28 mouse cellular contexts compared by ENCODE assay signal in genomic region chr3:85859311-85859710, GRCm38 (mm10). TPM values are rescaled to one million over a fixed set of nuclear protein-coding genes. Genes with fewer than 3 reads are reported as not detected.
DNase-seq lines count a peak whose midpoint lies in the region; ATAC-seq and TF ChIP-seq lines count a peak whose summit lies in the region.
"Had no signal": no experiment of that assay in that cellular context is flagged by ENCODE, and none has a peak within 500 bp of the region (broad histone marks: within the 10 kb centered on the region; RNA-seq: fewer than 3 reads in every experiment).

No protein-coding gene starts in this region.

- H3K27ac ChIP-seq in heart, adult 2 months: peak overlapping the region; percentile 84
- H3K27ac ChIP-seq in heart, embryonic 14.5 days (replicated peaks in 1 of 2; ENCODE audit: control insufficient read depth in 1 of 2, insufficient read depth in 1 of 2, low read depth in 2 of 2, low read length in 2 of 2): peak overlapping the region; percentile 25 to 94; a peak in 3 of 4 replicates
- H3K27ac ChIP-seq in heart, postnatal 0 days (ENCODE audit: low read depth): peak overlapping the region; percentile 93
- H3K27ac ChIP-seq: hindbrain, embryonic 10.5 days; hindbrain, embryonic 13.5 days; intestine, embryonic 15.5 days had no signal

- DNase-seq in heart, adult 2 months: no peak
- DNase-seq in heart, postnatal 10 days: no peak
- DNase-seq in heart, postnatal 4 days: no peak
- DNase-seq in heart, postnatal 0 days (ENCODE audit: low spot score): no peak
- DNase-seq in heart, adult 8-10 months (ENCODE audit: low spot score): no peak
- DNase-seq: adrenal gland, adult 2 months; adrenal gland, postnatal 14 days; B cell, adult 2 months; cerebellum, adult 11 months; cerebellum, adult 2 months; cerebellum, adult 9-11 months; cerebellum, postnatal 25 days; forebrain, postnatal 0 days had no signal

- no peak for TF ChIP-seq POLR2A in heart, adult 2 months (IDR thresholded peaks at IDR 0.05; ENCODE audit: insufficient read depth, low read depth, low read length)
- TF ChIP-seq POLR2A in myocyte (IDR thresholded peaks at IDR 0.05; ENCODE audit: insufficient read length, low read depth): no peak

- ATAC-seq in heart, embryonic 14.5 days (ENCODE audit: insufficient number of reproducible peaks, insufficient read depth, low FRiP score, low read depth): no peak
- peak; percentile 40; the same call in 1 of the 2 replicates for ATAC-seq in heart, postnatal 0 days (ENCODE audit: insufficient read depth, low read depth)
- ATAC-seq: forebrain, embryonic 14.5 days; forebrain, postnatal 0 days; hindbrain, embryonic 16.5 days; intestine, embryonic 15.5 days; Patski had no signal

- no peak overlapping the region for H3ac ChIP-seq in myocyte (ENCODE audit: control insufficient read depth, insufficient read length)

- H3K36me3 ChIP-seq in heart, adult 2 months (ENCODE audit: control insufficient read depth, insufficient read depth, low read length): peaks cover 14% of the 10 kb centered on the region
- no peaks in the 10 kb centered on the region for H3K36me3 ChIP-seq in heart, embryonic 14.5 days (ENCODE audit: control insufficient read depth, insufficient read depth, low read length)
- H3K36me3 ChIP-seq in heart, postnatal 0 days (replicated peaks; ENCODE audit: control insufficient read depth, insufficient read depth, low read length): no peaks in the 10 kb centered on the region
- no peaks in the 10 kb centered on the region for H3K36me3 ChIP-seq in myocyte (ENCODE audit: control insufficient read depth, insufficient read depth)
- H3K36me3 ChIP-seq: embryonic facial prominence, embryonic 12.5 days; embryonic facial prominence, embryonic 15.5 days; G1E; hindbrain, embryonic 10.5 days; hindbrain, embryonic 13.5 days; intestine, embryonic 15.5 days had no signal

- H3K9ac ChIP-seq in heart, adult 2 months (ENCODE audit: low read depth, low read length): no peak overlapping the region; the same call in 1 of the 2 replicates
- H3K9ac ChIP-seq in heart, embryonic 14.5 days (ENCODE audit: low read length): peak overlapping the region; percentile 14; the same call in 1 of the 2 replicates
- H3K9ac ChIP-seq in heart, postnatal 0 days (replicated peaks; ENCODE audit: low read depth, low read length): no peak overlapping the region
- H3K9ac ChIP-seq: embryonic facial prominence, embryonic 12.5 days; embryonic facial prominence, embryonic 15.5 days; forebrain, postnatal 0 days; hindbrain, embryonic 13.5 days; intestine, embryonic 15.5 days had no signal

- no peak overlapping the region for H3K4me3 ChIP-seq in heart, adult 2 months
- H3K4me3 ChIP-seq in heart, embryonic 14.5 days (ENCODE audit: control insufficient read depth in 1 of 2, insufficient read depth in 1 of 2, low read depth in 1 of 2, low read length in 2 of 2): no peak overlapping the region
- no peak overlapping the region for H3K4me3 ChIP-seq in heart, postnatal 0 days (ENCODE audit: low read depth, low read length)
- no peak overlapping the region for H3K4me3 ChIP-seq in myocyte
- H3K4me3 ChIP-seq: embryonic facial prominence, embryonic 12.5 days; embryonic facial prominence, embryonic 15.5 days; hindbrain, embryonic 10.5 days; hindbrain, embryonic 13.5 days; intestine, embryonic 15.5 days had no signal

- TF ChIP-seq EP300 in heart, adult 2 months (IDR thresholded peaks at IDR 0.05; ENCODE audit: insufficient read depth, low read depth, low read length): no peak
- no peak for TF ChIP-seq EP300 in heart, postnatal 0 days (IDR thresholded peaks at IDR 0.05; ENCODE audit: low read depth)

- peaks cover 8% of the 10 kb centered on the region for H3K4me1 ChIP-seq in heart, adult 2 months (ENCODE audit: control insufficient read depth, insufficient read depth, low read length)
- peaks cover 14 to 20% of the 10 kb centered on the region in 2 experiments for H3K4me1 ChIP-seq in heart, embryonic 14.5 days (ENCODE audit: control insufficient read depth in 2 of 2, insufficient read depth in 2 of 2, low read length in 2 of 2)
- peaks cover 31% of the 10 kb centered on the region for H3K4me1 ChIP-seq in heart, postnatal 0 days (ENCODE audit: control insufficient read depth, insufficient read depth)
- H3K4me1 ChIP-seq: embryonic facial prominence, embryonic 12.5 days; intestine, embryonic 15.5 days had no signal

- no peaks in the 10 kb centered on the region for H3K9me3 ChIP-seq in heart, embryonic 14.5 days (ENCODE audit: control insufficient read depth, low read length)
- H3K9me3 ChIP-seq in heart, postnatal 0 days (replicated peaks; ENCODE audit: control insufficient read depth, low read length): no peaks in the 10 kb centered on the region
- H3K9me3 ChIP-seq: embryonic facial prominence, embryonic 12.5 days; embryonic facial prominence, embryonic 15.5 days; G1E; hindbrain, embryonic 10.5 days; hindbrain, embryonic 13.5 days; intestine, embryonic 15.5 days had no signal

- intact Hi-C loops in heart, adult 2 months (cut with DNase I): no loop called here
- intact Hi-C loops in heart, postnatal 10 days (cut with DNase I): loop anchor here (2.0 kb wide), 1 partner anchor 45 kb away; no protein-coding TSS in a partner anchor

- no peaks in the 10 kb centered on the region for H3K27me3 ChIP-seq in heart, adult 2 months (ENCODE audit: control insufficient read depth, insufficient read depth, low read length)
- H3K27me3 ChIP-seq in heart, embryonic 14.5 days (ENCODE audit: control insufficient read depth, insufficient read depth, low read length): no peaks in the 10 kb centered on the region
- H3K27me3 ChIP-seq in heart, postnatal 0 days (ENCODE audit: control insufficient read depth, insufficient read depth, low read length): no peaks in the 10 kb centered on the region
- H3K27me3 ChIP-seq in myocyte (ENCODE audit: control insufficient read depth, insufficient read depth, insufficient read length): no peaks in the 10 kb centered on the region
- H3K27me3 ChIP-seq: CH12.LX; embryonic facial prominence, embryonic 12.5 days; embryonic facial prominence, embryonic 15.5 days; hindbrain, embryonic 13.5 days; intestine, embryonic 15.5 days; Patski had no signal

- no peak for TF ChIP-seq CTCF in heart, adult 2 months (IDR thresholded peaks at IDR 0.05)
- TF ChIP-seq CTCF in heart, postnatal 0 days (IDR thresholded peaks at IDR 0.05; ENCODE audit: low read depth): no peak

- 65% methylated on average over 6 of the region's 6 CpGs for WGBS in heart, adult 2 months
- WGBS in heart, embryonic 14.5 days: 74% methylated on average over 6 of the region's 6 CpGs
- WGBS in heart, postnatal 0 days: 48% methylated on average over 6 of the region's 6 CpGs

- H3K4me2 ChIP-seq in heart, embryonic 14.5 days (ENCODE audit: low read length): peak overlapping the region; percentile 47
- H3K4me2 ChIP-seq in heart, postnatal 0 days (ENCODE audit: low read depth, low read length): peak overlapping the region; percentile 0; the same call in 1 of the 2 replicates
- H3K4me2 ChIP-seq in myocyte (ENCODE audit: low read depth): peak overlapping the region; percentile 70
- H3K4me2 ChIP-seq: embryonic facial prominence, embryonic 12.5 days; embryonic facial prominence, embryonic 15.5 days; heart, embryonic 11.5 days; hindbrain, embryonic 13.5 days; intestine, embryonic 15.5 days had no signal

- H3K79me2 ChIP-seq in heart, adult 2 months (replicated peaks; ENCODE audit: control insufficient read depth, insufficient read depth, low read length): peaks cover 2% of the 10 kb centered on the region; the same call in 1 of the 2 replicates
- peaks cover 20% of the 10 kb centered on the region for H3K79me2 ChIP-seq in myocyte (ENCODE audit: control insufficient read depth, insufficient read depth)

TF ChIP-seq in myocyte, 11 proteins besides CTCF, POLR2A, EP300 and RAD21 (continues in another document):
- TF ChIP-seq POLR2AphosphoS2 (IDR thresholded peaks at IDR 0.05; ENCODE audit: insufficient read length, low read depth): no peak
- peak; percentile 52 to 74 (median 69) for TF ChIP-seq MYOD1 (IDR thresholded peaks at IDR 0.05; ENCODE audit: control insufficient read depth in 1 of 3, insufficient read length in 2 of 3, low read depth in 2 of 3)
- peak; percentile 44 for TF ChIP-seq TCF3 (IDR thresholded peaks at IDR 0.05; ENCODE audit: insufficient read length, low read depth)
- no peak for TF ChIP-seq MAX (IDR thresholded peaks at IDR 0.05; ENCODE audit: low read depth)
- no peak for TF ChIP-seq REST (IDR thresholded peaks at IDR 0.05; ENCODE audit: insufficient read depth, insufficient read length)
- peak in 2 of 3 experiments; percentile 13 to 80 for TF ChIP-seq MYOG (IDR thresholded peaks at IDR 0.05; ENCODE audit: control insufficient read depth in 1 of 3, insufficient read depth in 1 of 3, insufficient read length in 2 of 3, low read depth in 2 of 3)

RNA-seq across cellular contexts. Expression of gene Glt28d2, which starts 28.0 kb away (rescaled TPM):
- total RNA-seq in heart, adult 2 months (2021): 1 to 10 TPM; 6.3 to 8.5 TPM
- polyA plus RNA-seq in heart, adult 2 months (2012; rRNA removed): 1.9 and 3.1 TPM in 2 replicates
- 1 to 10 TPM; 4.9 to 6.8 TPM for total RNA-seq in heart, postnatal 10 days (2021)
- polyA plus RNA-seq in heart, embryonic 14.5 days (2014; fragmentation: Nextera tagmentation; extraction: Ambion mirVana): 2.2 and 2.4 TPM in 2 replicates
- total RNA-seq in heart, postnatal 4 days (2021): 1 to 10 TPM; 3.9 to 4.2 TPM
- total RNA-seq in heart, postnatal 0 days (2014; rRNA removed; ENCODE audit: low replicate concordance): 3.9 and 5.3 TPM in 2 replicates
- polyA plus RNA-seq in heart, postnatal 0 days (2015; fragmentation: Nextera tagmentation; extraction: Ambion mirVana): 3.0 and 3.6 TPM in 2 replicates
- total RNA-seq in heart, adult 8-10 months (2022): 1 to 10 TPM; 4.4 to 7.7 (median 5.2) TPM
- 1.4 TPM for polyA plus RNA-seq in myocyte (2012; fragmentation: generic; extraction: Trizol)
- total RNA-seq: common myeloid progenitor, adult 5-6 weeks; G1E; granulocyte monocyte progenitor cell, adult 5-6 weeks had no signal
- polyA plus RNA-seq: G1E had no signal

RNA-seq across cellular contexts. Expression of gene Gm37240, which starts 28.0 kb away (rescaled TPM):
- 10 to 100 TPM; 36.6 to 45.3 TPM for total RNA-seq in heart, adult 2 months (2021)
- polyA plus RNA-seq in heart, adult 2 months (2012; rRNA removed): 21.9 and 25.0 TPM in 2 replicates
- 10 to 100 TPM; 21.2 to 37.3 TPM for total RNA-seq in heart, postnatal 10 days (2021)
- 12.3 and 19.4 TPM in 2 replicates for polyA plus RNA-seq in heart, embryonic 14.5 days (2014; fragmentation: Nextera tagmentation; extraction: Ambion mirVana)
- 10 to 100 TPM; 19.6 to 20.6 TPM for total RNA-seq in heart, postnatal 4 days (2021)
- 33.4 and 72.1 TPM in 2 replicates for total RNA-seq in heart, postnatal 0 days (2014; rRNA removed; ENCODE audit: low replicate concordance)
- 20.8 and 21.7 TPM in 2 replicates for polyA plus RNA-seq in heart, postnatal 0 days (2015; fragmentation: Nextera tagmentation; extraction: Ambion mirVana)
- total RNA-seq in heart, adult 8-10 months (2022): 10 to 100 TPM; 36.8 to 49.5 (median 39.2) TPM
- polyA plus RNA-seq in myocyte (2012; fragmentation: generic; extraction: Trizol): 8.7 TPM
- total RNA-seq: common myeloid progenitor, adult 5-6 weeks; G1E; granulocyte monocyte progenitor cell, adult 5-6 weeks had no signal
- polyA plus RNA-seq: G1E had no signal

RNA-seq across cellular contexts. Expression of gene Fam160a1, which starts 42.2 kb away (rescaled TPM):
- 10 to 100 TPM; 47.0 to 68.1 TPM for total RNA-seq in heart, adult 2 months (2021)
- polyA plus RNA-seq in heart, adult 2 months (2012; rRNA removed): 25.0 and 38.7 TPM in 2 replicates
- 10 to 100 TPM; 35.8 to 48.7 TPM for total RNA-seq in heart, postnatal 10 days (2021)
- 7.4 TPM in 2 replicates for polyA plus RNA-seq in heart, embryonic 14.5 days (2014; fragmentation: Nextera tagmentation; extraction: Ambion mirVana)
- 10 to 100 TPM; 27.0 to 28.1 TPM for total RNA-seq in heart, postnatal 4 days (2021)
- total RNA-seq in heart, postnatal 0 days (2014; rRNA removed; ENCODE audit: low replicate concordance): 34.6 and 37.8 TPM in 2 replicates
- 9.4 and 10.5 TPM in 2 replicates for polyA plus RNA-seq in heart, postnatal 0 days (2015; fragmentation: Nextera tagmentation; extraction: Ambion mirVana)
- total RNA-seq in heart, adult 8-10 months (2022): 10 to 100 TPM; 54.1 to 61.6 (median 58.5) TPM
- polyA plus RNA-seq in myocyte (2012; fragmentation: generic; extraction: Trizol): 13.2 TPM
- total RNA-seq: common myeloid progenitor, adult 5-6 weeks; granulocyte monocyte progenitor cell, adult 5-6 weeks had no signal
- polyA plus RNA-seq: G1E had no signal

Comparison
In these comparisons a context has a peak if more than half of its experiments do, and no peak if none do; other contexts are left out.
1. H3K4me2 ChIP-seq: peak in every context shown above with its lines; median percentile 70 in myocyte; 47 in heart, embryonic 14.5 days; 0 in heart, postnatal 0 days.